Mouse (Mus musculus) urinary bladder, postnatal 10 days (tissue): ENCODE measurements at regions not wholly inside any gene's neighbourhood (a gene's known extent, or its start where the extent isn't known, plus 50 kb on each side); places are given as distances from the start of the nearest gene placed in this dataset.

ENCODE experiments used
- DNase-seq: peaks from one replicate; pipeline ENCODE4 v3.0.0; 2022; ENCODE audit warnings: low spot score

- no peak for DNase-seq
Observed at GRCm38 (mm10) chr10:117461791-117462516, 82.1 kb upstream of the Cpsf6 start.

GRCm38 (mm10) chr10:117461261-117461660 lies 81.4 kb upstream of the Cpsf6 start:
- DNase-seq = no peak

- DNase-seq = no peak
Observed at GRCm38 (mm10) chr10:117460366-117460730, 80.5 kb upstream of the Cpsf6 start.

- no peak for DNase-seq
Observed at GRCm38 (mm10) chr10:117459651-117460365, 80.0 kb upstream of the Cpsf6 start.

GRCm38 (mm10) chr10:117459041-117459475 lies 79.2 kb upstream of the Cpsf6 start:
- no peak for DNase-seq

- DNase-seq = no peak
Observed at GRCm38 (mm10) chr10:117458271-117459040, 78.6 kb upstream of the Cpsf6 start.

GRCm38 (mm10) chr10:117457701-117457950 lies 77.8 kb upstream of the Cpsf6 start:
- no peak for DNase-seq

GRCm38 (mm10) chr10:117456904-117457700 lies 77.3 kb upstream of the Cpsf6 start:
- no peak for DNase-seq

GRCm38 (mm10) chr10:117456427-117456826 lies 76.6 kb upstream of the Cpsf6 start:
- DNase-seq = no peak

GRCm38 (mm10) chr10:117455595-117456302 lies 75.9 kb upstream of the Cpsf6 start:
- no peak for DNase-seq

GRCm38 (mm10) chr10:117454711-117455591 lies 75.1 kb upstream of the Cpsf6 start:
- DNase-seq = no peak

GRCm38 (mm10) chr10:117454171-117454500 lies 74.3 kb upstream of the Cpsf6 start:
- no peak for DNase-seq

- DNase-seq = no peak
Observed at GRCm38 (mm10) chr10:117453406-117454170, 73.8 kb upstream of the Cpsf6 start.

GRCm38 (mm10) chr10:117452190-117452950 lies 72.6 kb upstream of the Cpsf6 start:
- no peak for DNase-seq

- no peak for DNase-seq
Observed at GRCm38 (mm10) chr10:117451396-117452185, 71.8 kb upstream of the Cpsf6 start.

GRCm38 (mm10) chr10:117450631-117451030 lies 70.8 kb upstream of the Cpsf6 start:
- DNase-seq = no peak

GRCm38 (mm10) chr10:117450240-117450569 lies 70.4 kb upstream of the Cpsf6 start:
- no peak for DNase-seq

- DNase-seq = no peak
Observed at GRCm38 (mm10) chr10:117449416-117450239, 69.8 kb upstream of the Cpsf6 start.
